Mouse (Mus musculus): ENCODE results near the gene Moxd1. TPM values are rescaled to one million over a fixed set of nuclear protein-coding genes. Genes with fewer than 3 reads are reported as not detected.

Moxd1 gene
- polyA plus RNA-seq (2012; fragmentation: generic; extraction: Trizol): not detected

GRCm38 (mm10) chr10:24223449-24224143 lies at the start of gene Moxd1:
TSS of gene Moxd1 (plus strand) at chr10:24223517.

Other genes starting within 250 kb of the Moxd1 start
- gene Taar6, start 237.9 kb upstream of the Moxd1 start, polyA plus RNA-seq (2012; fragmentation: generic; extraction: Trizol): not detected
- not detected for gene Taar7a, start 230.0 kb upstream of the Moxd1 start, polyA plus RNA-seq (2012; fragmentation: generic; extraction: Trizol)
- gene Taar7b, start 223.6 kb upstream of the Moxd1 start, polyA plus RNA-seq (2012; fragmentation: generic; extraction: Trizol): not detected
- gene Taar7d, start 196.3 kb upstream of the Moxd1 start, polyA plus RNA-seq (2012; fragmentation: generic; extraction: Trizol): not detected
- gene Taar7e, start 185.9 kb upstream of the Moxd1 start, polyA plus RNA-seq (2012; fragmentation: generic; extraction: Trizol): not detected
- gene Taar7f, start 174.0 kb upstream of the Moxd1 start, polyA plus RNA-seq (2012; fragmentation: generic; extraction: Trizol): not detected
- gene Taar8a, start 147.0 kb upstream of the Moxd1 start, polyA plus RNA-seq (2012; fragmentation: generic; extraction: Trizol): not detected
- not detected for gene Taar8b, start 131.2 kb upstream of the Moxd1 start, polyA plus RNA-seq (2012; fragmentation: generic; extraction: Trizol)
- gene Taar8c, start 121.6 kb upstream of the Moxd1 start, polyA plus RNA-seq (2012; fragmentation: generic; extraction: Trizol): not detected
- gene Taar9, start 114.0 kb upstream of the Moxd1 start, polyA plus RNA-seq (2012; fragmentation: generic; extraction: Trizol): not detected
- gene Stx7, start 74.2 kb upstream of the Moxd1 start, polyA plus RNA-seq (2012; fragmentation: generic; extraction: Trizol): 10 to 100 TPM in 1 of 2 experiments, 1 to 10 TPM in 1; 4.6 to 53.3 TPM

All from C3H10T1/2 (cell line).